Mouse (Mus musculus) lung, adult 2 months (tissue): ENCODE results near the gene Papss1.

Experiments used
- CTCF ChIP-seq: fragments of 200-500 bp; IDR thresholded peaks from 2 replicates; pipeline ENCODE4 v1.5.1; 2011; ENCODE audit warnings: mild to moderate bottlenecking, low read length, control low read depth; ENCODE audit not compliant: insufficient read depth
- POLR2A ChIP-seq: fragments of 200-500 bp; IDR thresholded peaks from 2 replicates; pipeline ENCODE4 v1.6.1; 2011; ENCODE audit warnings: low read depth, mild to moderate bottlenecking, control low read depth, low read length, borderline replicate concordance; ENCODE audit errors: extremely low read depth

DNA sequence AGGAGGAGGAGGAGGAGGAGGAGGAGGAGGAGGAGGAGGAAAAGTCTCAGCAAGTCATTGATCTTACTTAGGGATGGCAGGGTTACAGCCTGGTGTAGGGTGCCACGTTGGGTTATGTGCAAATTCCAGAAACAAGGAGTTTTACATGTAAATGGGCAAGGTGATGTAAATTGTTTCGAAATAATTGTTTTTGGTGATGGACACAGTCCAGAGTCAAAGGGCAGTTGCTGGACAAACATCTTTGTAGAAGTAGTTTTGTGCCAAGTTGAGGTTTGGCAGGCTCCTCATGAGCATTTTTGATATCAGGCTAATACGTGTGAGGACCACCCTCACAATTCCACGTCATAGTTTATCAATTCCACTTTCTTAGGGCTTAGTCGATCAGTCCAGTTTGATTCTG is 80.6 kb downstream of the Papss1 start:
- TF ChIP-seq CTCF, result no peak
- TF ChIP-seq POLR2A, result no peak
